Mouse (Mus musculus): ENCODE measurements around the gene Cyb5r2.

Gene Cyb5r2

DNA sequence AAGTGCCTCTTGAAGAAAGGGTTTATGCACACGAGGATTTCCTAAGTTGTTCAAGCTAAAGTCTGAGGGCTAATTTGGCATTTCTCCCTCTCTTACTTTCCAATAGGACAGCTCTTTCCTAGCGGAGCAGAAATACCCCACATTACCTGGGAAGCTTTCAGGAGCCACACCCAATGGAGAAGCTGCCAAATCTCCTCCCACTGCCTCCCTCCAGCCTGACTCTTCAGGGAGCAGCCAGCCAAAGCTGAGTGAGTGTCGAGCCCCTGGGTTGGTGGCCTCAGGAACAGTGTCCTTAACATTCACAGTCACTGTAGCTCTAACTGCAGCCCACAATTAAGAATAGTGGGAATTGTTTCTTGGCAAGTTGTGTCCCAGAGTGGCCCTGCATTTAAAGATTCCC is 30.3 kb downstream of the Cyb5r2 start:
- DNase-seq (ENCODE audit: extremely low read depth, low read depth, low spot score) = no peak

GRCm38 (mm10) chr7:107722536-107722935 is 35.3 kb downstream of the Cyb5r2 start:
- DNase-seq (ENCODE audit: extremely low read depth, low read depth, low spot score) = no peak

- DNase-seq (ENCODE audit: extremely low read depth, low read depth, low spot score) = no peak
These were observed 37.1 kb downstream of the Cyb5r2 start for GRCm38 (mm10) chr7:107720771-107721170.

DNA sequence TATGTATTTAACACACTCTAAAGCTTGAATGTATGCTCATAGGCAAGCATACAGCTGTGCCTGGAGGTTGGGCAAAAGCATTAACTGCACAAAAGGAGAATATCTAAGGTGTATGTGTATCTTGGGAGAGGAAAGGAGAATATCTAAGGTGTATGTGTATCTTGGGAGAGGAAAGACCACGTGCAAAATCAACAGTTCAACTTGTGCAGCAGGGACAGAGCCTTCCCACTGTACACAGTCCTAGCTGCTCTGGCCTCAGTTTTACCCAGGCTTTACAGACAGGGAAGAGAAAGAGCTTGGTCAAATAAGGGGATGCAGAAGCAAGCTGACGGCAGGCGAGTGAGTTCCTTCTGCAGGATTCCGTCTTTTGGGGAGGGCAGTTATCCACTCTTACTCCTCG is 43.8 kb downstream of the Cyb5r2 start:
- no peak for DNase-seq (ENCODE audit: extremely low read depth, low read depth, low spot score)

DNA sequence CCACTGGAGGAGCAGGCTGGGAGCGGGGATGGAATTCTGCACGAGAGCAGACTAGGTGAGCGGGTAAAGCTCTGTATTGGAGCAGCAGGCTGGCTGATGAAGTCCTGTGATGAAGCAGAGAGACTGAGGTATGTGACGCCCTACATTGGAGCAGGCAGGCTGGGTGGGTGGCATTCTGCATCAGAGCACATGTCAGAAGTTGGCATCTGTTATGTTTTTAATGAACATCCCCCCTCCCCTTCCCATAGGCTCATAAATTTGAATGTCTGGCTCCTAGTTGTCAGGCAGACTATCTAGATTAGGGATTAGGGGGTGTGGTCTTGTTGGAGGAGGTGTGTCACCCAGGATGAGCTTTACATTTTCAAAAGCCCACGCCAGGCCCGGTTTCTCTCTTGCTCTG is 45.1 kb downstream of the Cyb5r2 start:
- no peak for DNase-seq (ENCODE audit: extremely low read depth, low read depth, low spot score)

GRCm38 (mm10) chr7:107708491-107709112 is 49.2 kb downstream of the Cyb5r2 start:
- DNase-seq (ENCODE audit: extremely low read depth, low read depth, low spot score) = no peak

GRCm38 (mm10) chr7:107707650-107708049 is 50.2 kb downstream of the Cyb5r2 start:
- DNase-seq (ENCODE audit: extremely low read depth, low read depth, low spot score) = no peak

DNA sequence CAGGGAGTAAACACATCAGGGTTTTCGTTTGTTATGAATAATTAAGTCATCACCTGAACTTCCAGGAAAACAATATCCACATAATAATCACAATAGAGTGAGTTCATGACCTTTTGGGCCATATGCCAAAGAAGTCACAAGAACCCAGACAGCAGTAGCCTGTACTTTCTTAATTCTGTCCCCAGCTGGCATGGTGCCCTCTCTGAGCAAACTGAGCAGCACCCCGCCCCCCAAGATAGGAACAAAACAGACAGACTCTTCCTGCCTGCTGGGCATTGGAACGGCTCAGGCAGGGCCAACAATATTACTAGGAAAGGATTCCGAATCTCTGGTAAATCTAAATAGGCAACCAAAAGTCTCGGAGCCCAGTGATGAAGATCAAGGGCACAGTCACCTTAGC is 51.9 kb downstream of the Cyb5r2 start:
- DNase-seq (ENCODE audit: extremely low read depth, low read depth, low spot score) = no peak

DNA sequence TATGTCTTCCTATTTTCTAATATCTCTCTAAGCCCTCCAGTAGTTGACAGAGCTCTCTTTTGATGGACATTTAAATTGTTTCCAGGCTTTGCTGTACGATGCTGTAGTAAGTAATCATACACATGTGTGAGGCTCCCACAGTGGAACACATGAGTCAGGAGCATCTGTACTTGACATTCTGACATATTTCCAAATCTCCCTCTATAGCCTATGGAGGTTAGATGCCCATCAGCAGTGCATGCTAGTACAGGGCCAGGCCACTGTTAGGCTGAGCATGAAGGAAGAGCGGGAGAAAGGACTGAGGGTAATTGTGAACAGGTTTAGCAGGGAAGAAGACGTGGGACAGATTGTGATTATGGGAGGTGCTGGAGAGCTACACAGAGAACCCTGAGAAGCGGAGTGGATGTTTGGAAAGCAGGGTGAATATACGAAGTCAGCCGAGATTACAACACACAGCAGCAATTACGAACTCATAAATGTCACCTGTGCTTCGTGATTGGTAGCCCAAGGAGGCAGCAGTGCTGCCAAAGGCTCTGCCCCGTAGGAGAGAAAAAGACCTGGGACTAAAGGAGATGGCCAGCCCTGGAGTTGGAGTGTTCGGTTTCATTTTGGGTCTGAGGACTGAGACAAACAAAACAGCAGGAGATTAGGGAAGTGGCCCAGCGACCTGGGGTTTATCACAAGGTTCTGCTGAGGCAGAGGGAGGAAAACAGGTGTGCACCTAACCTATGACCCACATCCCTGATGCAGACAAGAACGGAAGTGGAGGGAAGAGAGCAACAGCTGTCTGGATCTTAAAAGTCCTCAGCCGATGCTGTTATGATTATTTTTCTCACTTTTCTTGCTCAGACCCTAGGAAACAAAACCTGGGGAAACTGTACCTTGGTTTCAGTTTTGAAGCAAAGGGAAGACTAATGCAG is 55.1 kb downstream of the Cyb5r2 start:
- peak; percentile 84 for DNase-seq (ENCODE audit: extremely low read depth, low read depth, low spot score)

DNA sequence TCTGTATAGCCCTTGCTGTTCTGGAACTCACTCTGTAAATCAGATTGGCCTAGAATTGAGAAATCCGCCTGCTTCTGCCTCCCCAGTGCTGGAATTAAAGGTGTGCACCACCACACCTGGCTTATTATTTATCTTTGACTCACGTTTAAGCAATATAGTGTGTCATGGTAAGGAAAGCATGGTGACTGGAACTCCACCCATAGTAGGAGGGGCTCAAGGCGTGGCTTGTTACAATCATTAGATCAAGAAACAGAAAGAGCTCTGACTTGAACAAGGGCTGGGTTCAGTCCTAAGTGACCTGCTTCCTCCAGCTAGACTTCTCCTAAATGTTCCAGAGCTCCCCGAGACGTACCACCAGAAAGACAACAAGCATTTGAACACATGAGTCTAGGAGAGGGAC is 57.2 kb downstream of the Cyb5r2 start:
- no peak for DNase-seq (ENCODE audit: extremely low read depth, low read depth, low spot score)

- no peak for DNase-seq (ENCODE audit: extremely low read depth, low read depth, low spot score)
These were observed 57.9 kb downstream of the Cyb5r2 start for GRCm38 (mm10) chr7:107699926-107700325.

Measured in fat pad, adult 2 months (tissue).